Mouse (Mus musculus) CH12.LX (cell line): Measurements from ENCODE around the gene Add1. TPM values are rescaled to one million over a fixed set of nuclear protein-coding genes. Genes with fewer than 3 reads are reported as not detected.
"Not testable (repeated sequence)": the region's sequence is repeated elsewhere in the genome, so short reads cannot be mapped to it uniquely, and the experiment has no call there.

ENCODE experiments used
- DNase-seq: peaks from one replicate; pipeline ENCODE4 v3.0.0-alpha.2; 2013; ENCODE audit errors: extremely low read depth
- H3K27ac ChIP-seq: 2 replicates; pipeline ENCODE4 v1.5.1; 2012; ENCODE audit warnings: low read depth, mild to moderate bottlenecking, control low read depth, moderate library complexity; ENCODE audit not compliant: insufficient read depth
- H3K27me3 ChIP-seq: replicated peaks from 2 replicates; pipeline ENCODE3; 2012; ENCODE audit warnings: inconsistent platforms
- H3K36me3 ChIP-seq, 2 experiments: replicated peaks in 1 of 2; 2 replicates each; pipeline versions ENCODE3 to v1.6.1; 2012; ENCODE audit warnings: inconsistent platforms in 1 of 2, low read length in 1 of 2, mild to moderate bottlenecking in 1 of 2, mixed read lengths in 1 of 2, moderate library complexity in 1 of 2; ENCODE audit not compliant: control insufficient read depth in 1 of 2, insufficient read depth in 1 of 2
- H3K4me1 ChIP-seq, 2 experiments: 2 replicates each; pipeline ENCODE4 v1.6.1; 2012; ENCODE audit warnings: inconsistent platforms in 1 of 2, moderate library complexity in 1 of 2; ENCODE audit not compliant: insufficient read depth in 2 of 2, control insufficient read depth in 1 of 2
- H3K4me2 ChIP-seq: 2 replicates; pipeline ENCODE4 v1.6.1; 2012; ENCODE audit warnings: low read depth, mild to moderate bottlenecking, control low read depth; ENCODE audit not compliant: poor library complexity, insufficient read depth, severe bottlenecking
- H3K4me3 ChIP-seq, 3 experiments: fragments of 150-350 bp in 1 of 3; sonication (generic) in 1 of 3; replicated peaks in 1 of 3; 2 replicates each; pipeline versions ENCODE3 to v1.5.1; 2011 to 2012; ENCODE audit warnings: low read depth in 2 of 3, low read length in 2 of 3, mild to moderate bottlenecking in 2 of 3, moderate library complexity in 2 of 3, control low read depth in 1 of 3, improper control_type of control experiment in 1 of 3, inconsistent platforms in 1 of 3, mixed read lengths in 1 of 3; ENCODE audit not compliant: poor library complexity in 1 of 3
- H3K79me2 ChIP-seq: replicated peaks from 2 replicates; pipeline ENCODE4 v1.6.1; 2012; ENCODE audit warnings: mild to moderate bottlenecking, moderate library complexity; ENCODE audit not compliant: control insufficient read depth, poor library complexity, insufficient read depth, severe bottlenecking; ENCODE audit errors: extremely low read depth
- H3K9ac ChIP-seq: 2 replicates; pipeline ENCODE4 v1.6.1; 2012; ENCODE audit warnings: low read depth, mild to moderate bottlenecking, control low read depth, moderate library complexity; ENCODE audit not compliant: insufficient read depth
- H3K9me3 ChIP-seq: replicated peaks from 2 replicates; pipeline ENCODE3; 2012; ENCODE audit warnings: low read length, inconsistent platforms, mixed read lengths
- BHLHE40 ChIP-seq: IDR thresholded peaks from 2 replicates; pipeline ENCODE4 v1.6.1; 2011; ENCODE audit warnings: mild to moderate bottlenecking, low read depth, low read length, improper control_type of control experiment
- CTCF ChIP-seq, 2 experiments: IDR thresholded peaks in 1 of 2; conservative IDR thresholded peaks in 1 of 2; 2 replicates each; pipeline ENCODE4 v1.5.1; 2011 to 2012; ENCODE audit warnings: low read depth in 2 of 2, low read length in 2 of 2, improper control_type of control experiment in 1 of 2, inconsistent platforms in 1 of 2, mild to moderate bottlenecking in 1 of 2, moderate library complexity in 1 of 2
- E2F4 ChIP-seq: IDR thresholded peaks from 2 replicates; pipeline ENCODE4 v1.6.1; 2011; ENCODE audit warnings: low read depth, low read length, improper control_type of control experiment; ENCODE audit not compliant: insufficient replicate concordance
- ETS1 ChIP-seq: conservative IDR thresholded peaks from 2 replicates; pipeline ENCODE4 v1.6.1; 2012; ENCODE audit warnings: low read depth, mild to moderate bottlenecking, inconsistent platforms, low read length, improper control_type of control experiment, moderate library complexity
- GABPA ChIP-seq: IDR thresholded peaks from 2 replicates; pipeline ENCODE4 v1.6.1; 2012; ENCODE audit warnings: low read depth, low read length, improper control_type of control experiment, inconsistent platforms; ENCODE audit not compliant: insufficient replicate concordance
- HCFC1 ChIP-seq: IDR thresholded peaks from 2 replicates; pipeline ENCODE4 v1.6.1; 2012; ENCODE audit warnings: low read depth, mild to moderate bottlenecking, inconsistent platforms, low read length, improper control_type of control experiment
- POLR2A ChIP-seq: IDR thresholded peaks from 2 replicates; pipeline ENCODE4 v1.6.1; 2011; ENCODE audit warnings: low read depth, mild to moderate bottlenecking, improper control_type of control experiment, low read length
- SIN3A ChIP-seq: IDR thresholded peaks from 2 replicates; pipeline ENCODE4 v1.6.1; 2012; ENCODE audit warnings: low read length, improper control_type of control experiment, inconsistent platforms
- TCF12 ChIP-seq: IDR thresholded peaks from 2 replicates; pipeline ENCODE4 v1.6.1; 2014; ENCODE audit warnings: low read depth, mild to moderate bottlenecking, inconsistent platforms, low read length, improper control_type of control experiment
- UBTF ChIP-seq: IDR thresholded peaks from 2 replicates; pipeline ENCODE4 v1.6.1; 2012; ENCODE audit warnings: low read depth, mild to moderate bottlenecking, inconsistent platforms, low read length, improper control_type of control experiment, moderate library complexity
- ZC3H11A ChIP-seq: IDR thresholded peaks from 2 replicates; pipeline ENCODE4 v1.6.1; 2012; ENCODE audit warnings: low read depth, mild to moderate bottlenecking, inconsistent platforms, low read length, improper control_type of control experiment
- ZMIZ1 ChIP-seq: IDR thresholded peaks from 2 replicates; pipeline ENCODE4 v1.6.1; 2012; ENCODE audit warnings: low read depth, mild to moderate bottlenecking, inconsistent platforms, low read length, improper control_type of control experiment
- dilution Hi-C: fragments of 300-500 bp; cut with MboI; formaldehyde crosslinking; loops from 2 replicates; pipeline ENCODE4 v1.14.3; 2020; ENCODE audit warnings: low sequenced_read_pairs; ENCODE audit not compliant: extremely low pct_unique_long_range_greater_than_20kb, extremely low pct_ligation_motif_present
- in situ Hi-C: fragments of 300-500 bp; cut with MboI; formaldehyde crosslinking; loops from 3 replicates; pipeline ENCODE4 v1.14.3; 2019; ENCODE audit warnings: low sequenced_read_pairs, low pct_ligation_motif_present, low pct_unique_long_range_greater_than_20kb, mixed read lengths
- polyA plus RNA-seq: library from polyadenylated mRNA; unstranded; fragments of >175 nt; gene quantifications from 2 replicates; pipeline ENCODE4 v1.2.1, GENCODE M21; 2012; ENCODE audit warnings: low read depth; ENCODE audit not compliant: insufficient read length
- total RNA-seq, 2 experiments: library from RNA; depleted of rRNA; stranded (reverse); fragments of 300-350 nt in 1 of 2; fragments of >200 nt in 1 of 2; gene quantifications; 2 replicates each; pipeline ENCODE4 v1.2.3; 2012 to 2014

Add1 gene
- total and polyA plus RNA-seq, 3 experiments: 28.1 to 46.0 (median 45.0) TPM

DNA sequence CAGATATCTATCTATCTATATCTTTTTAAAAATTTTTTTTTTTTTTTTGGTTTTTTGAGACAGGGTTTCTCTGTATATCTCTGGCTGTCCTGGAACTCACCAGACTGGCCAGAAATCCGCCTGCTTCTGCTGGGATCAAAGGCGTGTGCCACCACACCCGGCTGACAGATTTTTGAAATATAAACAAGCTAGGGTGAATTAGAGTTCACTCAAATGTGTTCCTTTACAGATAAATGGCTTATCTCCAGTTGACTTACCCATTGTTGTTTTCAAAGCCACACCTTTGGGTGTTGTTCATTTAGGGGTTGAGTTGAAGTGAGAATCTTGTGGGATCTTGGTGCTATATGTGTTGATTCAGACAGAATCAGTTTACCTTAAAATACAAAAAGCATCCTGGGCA, 5.9 kb downstream of the Add1 start:
- no peak for TF ChIP-seq E2F4
- TF ChIP-seq, all 38 proteins: peak for 0
- in situ Hi-C loops: no loop called here
- H3K27me3 ChIP-seq: no peaks in the 10 kb centered on the region
- H3K4me2 ChIP-seq: no peak overlapping the region
- peaks cover 0 to 8% of the 10 kb centered on the region in 2 experiments for H3K36me3 ChIP-seq
- no peak for DNase-seq
- no peak overlapping the region for H3K9ac ChIP-seq
- no peak overlapping the region for H3K27ac ChIP-seq
- dilution Hi-C loops: no loop called here
- no peaks in the 10 kb centered on the region for H3K9me3 ChIP-seq
- no peak overlapping the region for H3K4me3 ChIP-seq
- peaks cover 4 to 11% of the 10 kb centered on the region in 2 experiments for H3K4me1 ChIP-seq
- H3K79me2 ChIP-seq: peaks cover 12% of the 10 kb centered on the region; the same call in 1 of the 2 replicates

- not testable (repeated sequence) for H3K4me1 ChIP-seq
These were observed 8.3 kb downstream of the Add1 start for GRCm38 (mm10) chr5:34581671-34582313.

DNA sequence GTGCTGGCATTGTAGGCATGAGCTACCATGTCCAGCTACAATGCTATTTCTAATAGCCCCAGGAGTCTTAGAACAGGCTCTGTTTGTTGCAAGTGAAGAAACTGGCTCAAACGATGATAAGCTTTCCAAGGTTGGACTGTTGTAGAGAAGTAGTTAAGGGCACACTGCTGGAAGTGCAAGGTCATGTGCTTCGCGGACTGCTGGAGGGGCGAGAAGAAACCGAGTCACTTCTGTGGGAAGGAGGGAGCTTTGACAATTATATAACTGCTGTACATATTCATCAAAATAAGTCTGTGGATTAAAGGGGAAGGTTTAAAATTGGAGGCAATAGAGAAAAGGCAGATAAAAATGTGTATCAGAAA, 8.8 kb downstream of the Add1 start:
- dilution Hi-C loops (no loop called here), in situ Hi-C loops (no loop called here)
- Histone ChIP-seq H3K4me1 (no peaks in the 10 kb centered on the region), H3K27me3 (no peaks in the 10 kb centered on the region), H3K9ac (no peak overlapping the region), H3K9me3 (no peaks in the 10 kb centered on the region), H3K79me2 (peaks cover 6% of the 10 kb centered on the region; the same call in 1 of the 2 replicates), H3K4me3 (no peak overlapping the region), H3K36me3 (peaks cover 0 to 4% of the 10 kb centered on the region in 2 experiments), H3K27ac (no peak overlapping the region), H3K4me2 (no peak overlapping the region)
- TF ChIP-seq SIN3A: no peak
- TF ChIP-seq BHLHE40: no peak
- TF ChIP-seq ETS1: no peak
- no peak for TF ChIP-seq HCFC1
- no peak for TF ChIP-seq ZC3H11A
- TF ChIP-seq UBTF: no peak
- no peak for TF ChIP-seq CTCF (conservative IDR thresholded peaks at IDR 0.05 in 1 of 2, IDR thresholded peaks at IDR 0.05 in 1 of 2; ENCODE audit: low read depth in 2 of 2, low read length in 2 of 2)
- no peak for TF ChIP-seq GABPA
- TF ChIP-seq ZMIZ1: no peak
- no peak for TF ChIP-seq TCF12
- TF ChIP-seq POLR2A: no peak
- DNase-seq: no peak

More at GRCm38 (mm10) chr5:34581671-34582313, 8.3 kb downstream of the Add1 start:
- H3K9me3 ChIP-seq, H3K36me3 ChIP-seq, H3K27ac ChIP-seq, H3K27me3 ChIP-seq, DNase-seq, H3K4me2 ChIP-seq, H3K4me3 ChIP-seq, H3K79me2 ChIP-seq, dilution Hi-C loops, in situ Hi-C loops, H3K9ac ChIP-seq: not testable (repeated sequence)
